Mouse (Mus musculus): Measurements from ENCODE around the gene Exosc1. TPM values are rescaled to one million over a fixed set of nuclear protein-coding genes. Genes with fewer than 3 reads are reported as not detected.

The Exosc1 gene
- 10 to 100 TPM; 26.1 to 26.7 TPM for total RNA-seq (2021)
- long read RNA-seq, experiment 1, transcript Exosc1-201 (8 exons, 1,018 nt), result major isoform, 22 of 27 reads
- long read RNA-seq, experiment 1, partial matches to known transcripts, result 2 of 27 reads
- long read RNA-seq, experiment 1, other reads (novel, unspliced or antisense), result 2 of 27 reads
- long read RNA-seq, experiment 2, transcript Exosc1-201 (8 exons, 1,018 nt), result major isoform, 33 of 44 reads
- long read RNA-seq, experiment 2, partial matches to known transcripts, result 1 of 44 reads
- long read RNA-seq, experiment 2, other reads (novel, unspliced or antisense), result 8 of 44 reads

- DNase-seq (ENCODE audit: low spot score in 2 of 2), result peak; percentile 99
Observed at GRCm38 (mm10) chr19:41933179-41934086, at the start of gene Exosc1, which contains the start of gene Zdhhc16. TSS of gene Exosc1 (minus strand) at chr19:41933423. TSS of gene Zdhhc16 (plus strand) at chr19:41933480.

DNA sequence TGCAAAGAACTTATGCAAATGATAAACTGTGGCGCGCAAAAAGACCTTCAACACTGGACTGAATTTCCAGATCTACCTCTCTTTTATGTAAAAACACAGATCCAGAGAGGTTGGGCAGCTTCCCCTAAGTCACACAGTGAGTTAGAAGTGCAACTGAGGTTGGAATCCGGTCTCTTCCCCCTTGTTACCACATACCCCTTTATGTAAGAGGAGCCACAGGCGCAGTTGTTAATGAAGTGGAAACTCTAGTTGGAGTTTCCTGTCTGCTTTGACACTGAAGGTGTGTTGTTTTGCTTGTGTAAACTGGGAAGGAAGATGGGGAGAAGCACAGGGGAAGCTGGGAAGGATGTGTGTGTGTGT lies 49.5 kb upstream of the Exosc1 start:
- DNase-seq (ENCODE audit: low spot score in 2 of 2), result peak in 1 of 2 experiments; percentile 16

DNA sequence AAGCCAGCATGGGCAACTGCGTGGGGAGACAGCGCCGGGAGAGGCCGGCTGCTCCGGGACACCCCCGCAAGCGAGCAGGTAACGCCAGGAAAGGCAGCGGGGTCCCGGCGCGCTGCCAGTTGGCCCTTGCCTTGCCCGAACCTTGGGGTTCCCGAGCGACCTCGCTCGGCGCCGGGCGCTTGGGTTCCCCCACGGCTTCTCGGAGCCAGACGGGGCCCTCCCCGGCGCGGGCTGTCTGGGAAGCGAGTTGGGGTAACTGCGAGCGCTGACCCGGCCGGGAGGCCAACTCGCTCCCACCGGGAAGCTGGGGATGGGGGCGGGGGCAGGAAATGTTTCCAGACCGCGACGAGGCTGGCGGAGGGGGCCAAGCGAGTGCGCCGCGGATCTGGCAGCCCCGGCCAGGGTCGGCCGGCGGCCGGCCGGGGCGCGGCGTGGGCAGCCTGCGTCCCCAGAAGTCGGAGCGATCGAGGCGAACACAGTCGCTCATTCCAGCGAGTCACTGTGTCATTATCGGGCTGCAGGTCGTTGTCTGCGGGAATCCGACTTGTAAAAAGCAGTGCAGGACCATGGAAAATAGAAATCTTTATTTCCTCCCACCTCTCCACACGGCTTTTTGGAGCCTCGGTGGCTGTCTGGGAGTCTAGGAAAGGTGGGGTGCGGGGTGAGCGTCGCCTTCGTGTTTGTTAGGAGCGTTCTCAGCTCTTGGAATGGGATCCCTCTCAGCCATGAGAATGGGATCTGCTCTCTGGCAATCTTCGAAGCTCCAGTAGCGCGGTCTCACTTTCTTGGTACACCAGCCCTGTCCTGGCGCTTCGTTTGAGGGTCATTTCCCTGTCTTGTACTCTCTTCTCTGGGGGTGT lies 48.9 kb upstream of the Exosc1 start:
- no peak for DNase-seq (ENCODE audit: low spot score in 2 of 2)

GRCm38 (mm10) chr19:41981595-41981927 lies 48.3 kb upstream of the Exosc1 start, which contains the start of gene Ubtd1:
TSS of gene Ubtd1 (plus strand) at chr19:41981763.
- no peak for DNase-seq (ENCODE audit: low spot score in 2 of 2)

- DNase-seq (ENCODE audit: low spot score in 2 of 2), result peak; percentile 99
Observed at GRCm38 (mm10) chr19:41980819-41981594, 47.8 kb upstream of the Exosc1 start, which contains the start of gene Mms19. TSS of gene Mms19 (minus strand) at chr19:41981157.

DNA sequence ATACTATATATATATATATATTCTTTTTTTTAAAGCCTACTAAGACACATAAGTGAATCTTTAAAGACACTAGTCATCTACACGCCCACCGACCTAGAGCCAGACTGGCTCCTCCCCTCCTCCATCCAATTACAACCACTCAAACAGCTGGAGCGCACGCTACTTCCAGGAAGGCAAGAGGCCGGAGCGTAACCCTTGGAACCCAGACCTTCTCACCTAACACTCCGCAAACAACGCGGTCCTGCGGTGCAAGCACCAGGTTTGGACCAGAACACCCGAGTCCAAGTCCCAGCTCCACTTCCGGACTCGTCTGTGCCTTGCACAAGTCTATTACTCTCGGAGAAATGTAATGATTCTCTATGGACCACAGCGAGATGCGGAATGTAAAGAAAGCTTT lies 47.2 kb upstream of the Exosc1 start:
- DNase-seq (ENCODE audit: low spot score in 2 of 2), result peak in 1 of 2 experiments; percentile 24

- peak in 1 of 2 experiments; percentile 33 for DNase-seq (ENCODE audit: low spot score in 2 of 2)
Observed at GRCm38 (mm10) chr19:41973891-41974794, 40.9 kb upstream of the Exosc1 start.

DNA sequence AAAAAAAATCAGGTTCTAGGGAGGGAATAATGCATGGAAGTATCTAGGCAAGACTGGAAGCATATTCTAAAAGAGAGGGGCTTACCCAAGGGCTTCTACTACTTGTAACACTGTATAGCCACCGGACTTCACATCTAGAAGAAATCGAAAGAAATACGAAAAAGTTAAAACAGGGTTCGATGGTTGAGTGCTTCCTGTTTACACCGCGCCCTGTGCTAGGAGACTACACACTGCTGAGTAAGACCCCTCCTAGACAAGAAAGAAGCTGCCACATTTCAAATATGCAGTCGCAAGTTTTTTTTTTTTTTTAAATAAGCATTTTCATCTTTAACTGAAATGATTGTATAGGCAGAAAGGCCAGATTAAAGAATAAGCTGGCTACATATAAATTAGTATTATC lies 36.4 kb upstream of the Exosc1 start:
- DNase-seq (ENCODE audit: low spot score in 2 of 2), result no peak

DNA sequence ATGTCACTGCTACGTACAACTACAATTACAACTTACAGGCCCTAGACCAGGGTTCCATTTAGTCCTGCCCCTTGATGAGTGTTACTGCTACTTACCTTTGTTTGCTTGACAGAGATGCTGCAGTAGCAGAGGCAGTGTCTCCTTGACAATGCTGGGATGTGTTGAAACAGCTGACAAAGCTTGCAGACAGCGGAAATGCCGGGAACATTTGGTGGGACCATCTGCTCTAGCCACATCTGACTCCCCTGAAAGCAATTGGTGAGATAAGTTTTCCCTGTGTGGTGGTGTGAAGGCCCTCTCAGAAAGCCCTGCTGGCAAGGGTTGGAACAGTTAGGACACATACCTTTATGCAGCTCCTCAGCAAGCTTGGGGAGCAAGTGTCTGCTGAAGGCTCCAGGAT lies 20.4 kb upstream of the Exosc1 start:
- peak; percentile 24 to 47 for DNase-seq (ENCODE audit: low spot score in 2 of 2)

- DNase-seq (ENCODE audit: low spot score in 2 of 2), result peak; percentile 13 to 27
Observed at GRCm38 (mm10) chr19:41952287-41952686, 19.1 kb upstream of the Exosc1 start.

GRCm38 (mm10) chr19:41943841-41944240 lies 10.6 kb upstream of the Exosc1 start:
- no peak for DNase-seq (ENCODE audit: low spot score in 2 of 2)

DNA sequence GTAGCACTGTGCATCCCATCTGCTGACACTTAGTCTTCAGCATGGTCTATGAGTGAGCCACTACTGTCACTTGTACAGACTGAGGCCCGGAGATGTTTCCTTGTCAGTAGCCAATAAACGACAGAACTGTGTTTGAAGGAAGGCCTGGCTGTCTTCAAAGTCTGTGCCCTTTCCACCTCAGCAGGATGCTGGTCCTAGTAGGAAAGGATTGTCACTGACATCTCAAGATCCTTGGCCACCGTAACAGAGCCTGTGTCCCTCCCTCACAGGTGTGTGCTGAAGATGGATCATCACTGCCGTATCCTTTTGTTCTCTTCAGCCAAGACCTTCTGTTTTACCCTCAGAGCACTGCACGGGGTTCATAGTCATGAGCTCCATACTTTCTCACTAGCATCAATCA lies 5.3 kb upstream of the Exosc1 start:
- no peak for DNase-seq (ENCODE audit: low spot score in 2 of 2)

- no peak for DNase-seq (ENCODE audit: low spot score in 2 of 2)
Observed at GRCm38 (mm10) chr19:41935921-41936320, 2.7 kb upstream of the Exosc1 start.

- DNase-seq (ENCODE audit: low spot score in 2 of 2), result no peak
Observed at GRCm38 (mm10) chr19:41934124-41934523, 901 bp upstream of the Exosc1 start.

DNA sequence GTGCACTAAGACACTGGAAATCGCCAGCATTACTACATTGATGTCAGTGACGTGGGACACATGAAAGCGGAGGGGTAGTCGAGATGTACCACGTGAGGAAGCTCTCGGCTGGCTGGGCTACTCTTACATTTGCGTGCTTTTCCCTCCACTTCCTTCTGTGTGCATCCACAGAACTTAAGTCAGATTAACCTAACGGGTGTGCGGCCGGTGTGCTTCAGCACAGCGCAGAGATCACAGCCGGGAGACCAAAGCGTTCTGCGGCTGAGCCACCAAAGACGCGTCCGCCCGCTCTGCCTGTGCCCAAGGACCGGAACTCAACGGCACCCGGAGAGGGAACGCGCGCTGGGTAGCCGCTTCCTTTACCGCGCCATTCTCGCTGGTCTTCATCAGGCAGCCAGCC lies 537 bp downstream of the Exosc1 start:
- DNase-seq (ENCODE audit: low spot score in 2 of 2), result no peak

- DNase-seq (ENCODE audit: low spot score in 2 of 2), result no peak
Observed at GRCm38 (mm10) chr19:41920412-41921067, 12.7 kb downstream of the Exosc1 start.

- no peak for DNase-seq (ENCODE audit: low spot score in 2 of 2)
Observed at GRCm38 (mm10) chr19:41919471-41919870, 13.8 kb downstream of the Exosc1 start.

DNA sequence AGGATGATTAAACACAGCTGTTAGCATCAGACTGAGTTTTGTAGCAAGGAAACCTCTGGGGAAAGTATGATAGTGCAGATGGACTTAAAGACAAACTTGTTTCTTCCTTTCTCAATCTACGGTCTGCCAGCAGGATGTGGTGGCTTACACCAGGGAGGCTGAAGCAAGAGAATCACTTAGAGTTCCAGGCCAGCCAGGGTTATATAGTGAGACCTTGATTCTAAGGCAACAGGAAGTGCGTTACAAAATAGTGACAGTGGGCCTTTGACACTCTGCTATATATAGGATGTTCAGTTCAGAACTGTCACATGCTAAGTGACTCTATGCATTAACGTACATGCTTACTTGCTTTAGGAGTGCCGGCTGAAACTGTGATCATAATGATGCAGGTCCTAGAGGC lies 16.4 kb downstream of the Exosc1 start:
- no peak for DNase-seq (ENCODE audit: low spot score in 2 of 2)

- DNase-seq (ENCODE audit: low spot score in 2 of 2), result no peak
Observed at GRCm38 (mm10) chr19:41915294-41915693, 17.9 kb downstream of the Exosc1 start.

Data from layer of hippocampus, postnatal 14 days (tissue).